Mouse (Mus musculus): ENCODE measurements at regions not wholly inside any gene's neighbourhood (a gene's known extent, or its start where the extent isn't known, plus 50 kb on each side); places are given as distances from the start of the nearest gene placed in this dataset.
"Not testable (repeated sequence)": the region's sequence is repeated elsewhere in the genome, so short reads cannot be mapped to it uniquely, and the experiment has no call there.

DNA sequence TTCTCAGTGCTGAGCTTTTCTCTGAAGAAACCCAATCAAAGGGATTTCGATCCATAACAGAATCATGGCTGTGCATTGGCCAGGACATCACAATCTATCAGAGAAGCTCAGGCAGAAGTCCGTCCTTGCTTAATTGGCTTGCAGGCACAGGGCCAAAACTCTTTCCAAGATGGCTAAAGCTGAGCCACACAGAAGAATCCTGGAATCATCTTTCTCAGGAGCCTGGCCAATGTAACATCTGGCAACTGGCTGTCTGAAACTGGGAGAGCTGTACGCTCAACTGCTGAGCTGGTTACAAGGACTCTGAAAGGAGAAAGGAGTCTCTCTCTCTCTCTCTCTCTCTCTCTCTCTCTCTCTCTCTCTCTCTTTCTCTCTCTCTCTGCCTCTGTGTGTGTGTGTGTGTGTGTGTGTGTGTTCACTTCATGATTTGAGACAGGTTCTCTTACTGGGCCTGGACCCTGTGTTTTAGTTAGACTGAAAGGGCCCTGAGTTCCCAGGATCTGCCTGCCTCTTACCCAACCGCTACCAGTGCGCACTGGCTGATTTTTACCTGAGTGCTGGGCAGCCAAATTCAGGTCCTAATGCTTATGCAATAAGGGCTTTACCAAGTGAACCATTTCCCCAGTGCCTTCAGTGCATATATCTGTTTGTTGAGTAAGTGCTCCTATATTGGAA is 333.3 kb upstream of the Cwc22 start:
- DNase-seq (ENCODE audit: low spot score) = no peak

DNA sequence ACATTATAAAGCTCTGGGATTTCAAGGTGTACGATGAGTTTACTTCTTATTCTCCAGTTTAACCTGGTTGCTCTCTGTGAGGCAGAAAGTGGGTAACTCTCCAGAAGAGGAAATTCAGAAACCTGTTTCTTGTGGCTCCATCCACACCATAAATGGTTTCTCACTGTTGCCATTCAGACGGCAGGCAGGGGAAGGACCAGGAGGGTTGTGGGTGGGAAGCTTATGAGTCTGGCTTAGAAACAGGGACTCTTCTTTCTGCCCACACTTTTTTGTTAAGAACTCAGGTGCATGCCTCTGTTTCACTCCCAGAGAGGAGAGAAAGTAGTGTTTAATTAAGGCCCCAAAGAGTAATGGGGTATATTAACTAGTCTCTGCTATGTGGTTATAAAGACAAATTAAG is 332.5 kb upstream of the Cwc22 start:
- DNase-seq (ENCODE audit: low spot score) = no peak

DNA sequence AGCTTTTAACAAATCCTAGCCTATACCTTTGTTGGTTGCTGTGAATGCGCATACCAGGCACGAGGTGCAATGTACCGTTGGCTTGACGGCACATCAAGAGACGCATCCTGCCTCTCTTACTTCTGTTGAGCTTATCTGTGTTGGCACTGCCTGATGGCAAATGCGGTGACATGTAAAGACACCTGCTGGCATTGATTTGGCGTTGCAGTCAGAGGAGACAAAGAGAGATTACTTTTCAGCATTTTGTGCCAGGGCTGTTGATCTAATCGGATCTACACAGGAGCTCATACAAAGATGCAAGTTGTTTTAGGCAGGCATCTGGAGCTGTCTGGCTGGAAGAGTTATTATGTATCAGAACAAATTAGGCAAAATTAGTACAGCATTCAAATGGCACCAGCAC is 331.5 kb upstream of the Cwc22 start:
- DNase-seq (ENCODE audit: low spot score) = no peak

DNA sequence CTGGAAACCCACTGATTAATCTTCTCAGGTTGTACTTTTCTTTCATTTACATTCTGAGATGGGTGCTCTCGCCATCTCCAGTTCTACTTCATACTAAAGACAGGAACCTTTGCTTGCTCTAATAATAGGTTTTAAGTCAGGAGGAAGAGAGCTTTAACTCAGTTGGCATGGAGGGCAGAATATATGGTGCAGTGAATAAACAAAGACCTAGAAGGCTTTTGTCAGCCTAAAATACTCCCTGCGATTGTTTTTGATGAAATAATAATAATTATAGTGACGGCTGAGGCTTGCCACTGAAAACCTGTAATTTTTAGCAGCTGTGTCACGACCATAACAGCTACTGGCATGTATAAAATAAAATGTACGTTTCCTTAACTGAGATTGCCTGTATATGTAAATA is 327.9 kb upstream of the Cwc22 start:
- DNase-seq (ENCODE audit: low spot score) = no peak

DNA sequence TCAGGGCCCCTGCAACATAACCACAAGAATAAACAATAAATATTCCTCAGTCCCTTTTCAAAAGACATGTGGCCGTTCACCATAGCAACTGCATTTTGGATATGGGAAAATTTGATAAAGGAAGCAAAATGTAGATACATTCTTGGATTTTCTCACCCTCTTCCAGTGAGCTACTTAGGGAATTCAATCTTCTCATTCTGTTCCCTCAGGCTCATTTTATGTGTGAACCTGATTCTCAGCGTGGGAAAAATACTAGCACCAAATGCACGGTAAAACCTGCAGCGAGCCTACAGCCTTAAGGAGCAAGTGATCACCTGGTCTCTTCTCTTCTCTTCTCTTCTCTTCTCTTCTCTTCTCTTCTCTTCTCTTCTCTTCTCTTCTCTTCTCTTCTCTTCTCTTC is 322.5 kb upstream of the Cwc22 start:
- no peak for DNase-seq (ENCODE audit: low spot score)

DNA sequence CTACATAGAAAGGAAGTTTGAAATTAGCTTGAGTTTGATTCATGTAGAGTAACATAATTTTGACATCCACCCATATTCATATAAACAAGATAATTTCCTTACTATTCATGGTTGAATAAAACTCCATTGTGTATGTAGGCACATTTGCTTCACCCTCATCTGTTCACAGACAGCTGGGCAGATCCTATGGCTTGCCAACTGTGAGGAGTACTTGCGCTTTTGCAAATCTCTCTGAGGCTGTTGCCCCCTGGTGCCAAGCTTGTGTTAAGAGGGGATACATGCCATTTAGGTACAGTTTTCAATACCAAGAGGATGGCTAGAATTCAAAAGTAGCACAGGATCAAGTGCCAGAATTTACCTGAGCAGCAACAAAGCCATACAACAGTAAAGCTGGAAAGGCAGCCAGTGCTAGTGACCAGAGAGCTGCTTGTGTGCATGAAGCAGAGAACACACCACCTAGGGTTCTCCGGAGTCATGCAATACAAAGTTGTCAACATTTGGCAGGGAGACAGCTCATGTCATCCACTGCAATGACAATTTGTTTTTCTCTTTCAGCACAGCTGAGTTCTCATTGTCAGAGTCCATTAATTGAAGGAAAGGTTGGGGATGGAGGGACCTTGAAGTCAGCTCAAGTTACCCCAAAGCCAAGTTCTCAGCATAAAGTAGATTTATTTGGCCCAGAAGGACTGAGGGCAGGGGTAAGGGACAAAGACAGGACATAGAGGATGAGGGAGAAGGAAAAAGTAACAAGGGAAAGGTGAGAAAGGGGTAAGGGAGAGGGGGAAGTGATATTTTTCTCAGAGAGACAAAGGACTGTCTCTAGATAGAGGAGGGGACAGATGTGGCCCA is 321.6 kb upstream of the Cwc22 start:
- DNase-seq (ENCODE audit: low spot score) = no peak

DNA sequence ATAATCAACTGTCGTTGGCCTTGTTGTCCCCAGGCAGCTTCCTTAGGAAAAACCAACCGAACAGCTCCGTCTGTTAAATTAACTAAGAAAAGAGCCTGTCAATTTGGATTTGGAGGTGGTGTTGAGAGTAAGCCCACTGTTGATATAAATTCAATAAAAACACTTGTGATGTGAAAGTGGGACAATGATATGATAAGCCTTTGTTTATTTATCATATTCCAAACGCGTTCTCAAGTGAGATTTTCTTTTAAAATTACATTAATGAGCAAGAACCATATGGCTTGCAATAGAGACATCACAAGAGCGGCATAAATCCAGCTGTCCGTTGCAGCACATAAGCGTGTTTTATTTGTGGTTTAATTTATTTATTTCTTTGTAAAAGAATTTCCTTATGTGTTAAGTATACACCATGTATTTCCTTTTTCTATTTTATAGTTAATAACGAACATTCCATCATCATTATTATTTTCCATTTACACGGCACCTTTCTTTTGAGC is 307.5 kb upstream of the Cwc22 start:
- DNase-seq (ENCODE audit: low spot score) = no peak

DNA sequence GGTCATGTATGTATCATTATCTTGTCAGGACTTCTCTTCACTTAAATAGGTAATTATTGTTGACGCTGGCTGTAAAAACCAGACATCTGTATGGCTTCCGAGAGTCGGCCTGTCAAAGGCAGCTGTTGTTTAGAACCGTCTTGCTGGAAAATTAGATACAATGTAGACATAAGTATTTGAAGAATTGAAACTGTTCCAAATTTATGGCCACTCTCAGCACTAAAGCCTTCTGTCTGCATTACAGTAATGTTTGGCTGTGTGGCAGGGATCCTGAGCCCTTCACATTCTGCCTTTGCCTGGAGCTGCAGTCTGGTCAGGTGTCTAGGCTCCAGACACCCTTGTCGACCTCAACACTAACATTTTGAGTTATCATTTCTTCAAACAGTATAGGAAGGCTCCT is 300.2 kb upstream of the Cwc22 start:
- no peak for DNase-seq (ENCODE audit: low spot score)

DNA sequence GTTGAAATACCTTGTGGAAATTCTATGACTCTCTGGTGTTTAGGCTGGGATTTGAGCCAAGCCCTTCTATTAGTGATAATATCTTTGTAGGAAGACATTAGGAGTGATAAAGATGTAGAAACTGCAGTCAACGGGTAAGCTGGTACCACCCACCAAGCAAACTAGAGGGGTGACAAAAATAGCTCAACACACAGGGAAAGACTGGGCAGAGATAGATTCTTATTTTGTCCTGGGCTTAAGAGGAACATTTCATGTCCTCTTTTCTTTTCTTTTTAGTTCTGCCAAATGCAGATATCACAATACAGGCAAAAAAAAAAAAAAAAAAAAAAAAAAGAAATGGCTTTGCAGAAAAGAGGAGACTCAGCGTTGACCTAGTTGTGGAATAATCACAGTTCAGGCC is 294.1 kb upstream of the Cwc22 start:
- no peak for DNase-seq (ENCODE audit: low spot score)

DNA sequence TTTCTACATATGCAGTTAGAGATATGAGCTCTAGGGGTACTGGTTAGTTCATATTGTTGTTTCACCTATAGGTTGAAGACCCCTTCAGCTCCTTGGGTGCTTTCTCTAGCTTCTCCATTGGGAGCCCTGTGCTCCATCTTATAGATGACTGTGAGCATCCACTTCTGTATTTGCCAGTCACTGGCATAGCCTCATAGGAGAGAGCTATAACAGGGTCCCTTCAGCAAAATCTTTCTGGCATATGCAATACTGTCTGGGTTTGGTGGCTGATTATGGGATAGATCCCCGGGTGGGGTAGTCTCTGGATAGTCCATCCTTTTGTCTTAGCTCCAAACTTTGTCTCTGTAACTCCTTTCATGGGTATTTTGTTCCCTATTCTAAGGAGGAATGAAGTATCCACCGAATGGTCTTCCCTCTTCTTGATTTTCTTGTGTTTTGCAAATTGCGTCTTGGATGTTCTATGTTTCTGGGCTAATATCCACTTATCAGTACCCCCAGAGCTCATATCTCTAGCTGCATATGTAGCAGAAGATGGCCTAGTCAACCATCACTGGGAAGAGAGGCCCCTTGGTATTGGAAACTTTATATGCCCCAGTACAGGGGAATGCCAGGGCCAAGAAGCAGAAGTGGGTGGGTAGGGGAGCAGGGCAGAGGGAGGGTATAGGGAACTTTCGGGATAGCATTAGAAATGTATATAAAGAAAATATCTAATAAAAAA is 279.4 kb upstream of the Cwc22 start:
- DNase-seq (ENCODE audit: low spot score) = not testable (repeated sequence)

DNA sequence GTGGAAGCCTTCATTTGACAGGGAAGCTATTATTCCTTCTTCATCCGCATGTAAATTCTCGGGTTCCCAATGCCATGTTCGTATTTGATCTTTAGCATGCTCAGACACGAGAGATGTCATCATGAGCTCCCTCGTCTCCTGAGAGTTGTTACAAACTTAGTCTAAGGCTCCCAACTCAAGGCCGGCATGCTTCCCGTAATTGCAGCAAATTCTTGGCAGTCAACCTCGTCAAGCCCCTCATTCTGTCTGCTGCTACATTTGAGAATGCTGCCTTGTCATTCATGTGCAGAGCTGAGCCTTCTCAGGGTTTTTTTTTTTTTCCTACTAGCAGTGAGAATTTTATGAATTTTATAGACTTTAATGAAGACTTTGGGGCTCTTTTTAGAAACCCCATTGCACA is 268.3 kb upstream of the Cwc22 start:
- no peak for DNase-seq (ENCODE audit: low spot score)

DNA sequence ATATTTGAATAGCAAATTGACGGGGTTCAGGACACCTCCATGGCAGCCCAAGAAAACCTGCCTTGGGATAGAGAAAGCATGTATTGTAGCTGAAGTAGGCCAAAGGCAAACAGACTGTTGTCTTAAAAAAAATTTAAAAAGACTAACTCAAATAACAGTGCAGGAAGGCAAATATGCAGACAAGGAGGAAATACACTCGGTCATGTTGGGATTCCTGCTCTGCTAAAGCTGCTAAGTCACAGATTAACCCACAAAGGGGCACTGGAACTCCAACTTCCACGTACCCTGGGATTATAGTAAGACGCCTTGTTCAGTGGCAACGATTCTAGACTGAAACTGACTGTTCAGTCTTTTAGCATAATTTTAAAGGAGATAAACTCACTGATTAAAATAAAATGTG is 258.9 kb upstream of the Cwc22 start:
- no peak for DNase-seq (ENCODE audit: low spot score)

DNA sequence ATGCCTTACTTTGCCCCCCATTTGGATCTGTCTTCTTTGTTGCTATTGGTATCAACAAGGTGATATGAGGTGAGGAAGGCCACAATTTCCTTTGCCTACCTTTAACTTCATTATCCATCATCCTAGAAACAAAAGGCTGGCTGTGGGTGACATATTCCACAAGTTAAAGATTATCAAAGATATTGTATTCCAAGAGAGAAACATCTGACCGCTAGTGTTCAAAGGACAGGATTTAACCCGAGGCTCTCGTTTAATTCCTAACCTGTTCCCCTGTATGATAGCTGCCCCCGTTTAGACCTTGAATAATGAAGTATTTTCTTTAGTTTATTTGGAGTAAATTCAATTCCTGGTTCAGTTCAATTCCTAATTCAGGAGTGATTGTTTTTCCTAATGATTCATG is 249.8 kb upstream of the Cwc22 start:
- DNase-seq (ENCODE audit: low spot score) = no peak

DNA sequence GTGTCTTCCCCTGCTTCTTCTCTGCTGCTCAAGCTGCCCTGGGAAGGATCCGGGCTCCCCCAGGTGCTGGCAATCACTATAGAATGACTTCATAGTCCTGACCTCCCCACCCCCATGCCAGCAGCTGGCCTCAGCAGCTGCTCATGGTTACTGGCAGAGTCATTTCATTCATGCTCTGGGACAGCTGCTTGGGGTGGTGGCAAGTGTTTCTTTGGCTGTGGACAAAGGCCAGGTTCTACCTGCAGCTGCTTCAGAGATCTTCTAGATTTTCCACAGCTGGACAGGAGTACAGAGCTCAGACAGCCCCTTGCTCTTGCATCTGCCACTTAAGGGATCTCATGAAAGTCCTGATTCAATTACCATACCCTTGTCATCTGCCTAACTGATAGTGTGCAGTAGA is 243.4 kb upstream of the Cwc22 start:
- DNase-seq (ENCODE audit: low spot score) = no peak

DNA sequence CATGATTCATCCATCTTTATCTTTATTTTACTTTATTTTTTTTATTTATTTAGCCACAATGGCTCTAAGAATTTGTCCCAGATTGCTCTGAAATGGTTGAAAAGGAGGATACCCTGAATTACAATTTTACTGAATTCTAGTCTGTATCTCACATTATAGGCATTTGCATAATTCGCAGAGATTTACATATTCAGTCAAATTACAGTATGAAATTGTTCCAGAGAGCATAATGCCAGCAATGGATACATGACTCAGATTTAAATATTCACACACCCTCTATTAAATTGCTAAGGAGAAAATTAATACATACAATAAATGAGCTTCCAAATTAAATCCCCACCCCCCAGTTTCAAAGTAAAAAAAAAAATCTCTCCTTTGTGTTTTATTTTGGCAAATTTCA is 238.8 kb upstream of the Cwc22 start:
- DNase-seq (ENCODE audit: low spot score) = no peak

DNA sequence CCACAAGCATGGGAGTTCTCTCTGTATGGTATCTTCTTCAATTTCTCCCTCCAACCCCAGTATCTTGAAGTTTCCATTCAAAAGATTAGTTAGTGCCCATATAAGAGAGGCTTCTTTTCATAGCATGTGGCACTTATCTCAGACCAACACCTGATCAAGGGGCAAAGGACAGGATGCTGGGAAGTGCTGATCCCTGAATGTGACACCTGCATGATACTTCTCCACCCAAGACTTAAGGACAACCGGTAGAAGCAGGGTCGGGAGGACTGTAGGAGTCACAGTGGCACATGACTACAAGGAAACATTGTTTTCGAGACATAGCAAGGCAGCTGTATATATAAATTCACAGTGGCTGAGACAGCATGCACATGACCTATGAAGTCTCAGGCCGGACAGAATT is 227.6 kb upstream of the Cwc22 start:
- no peak for DNase-seq (ENCODE audit: low spot score)

DNA sequence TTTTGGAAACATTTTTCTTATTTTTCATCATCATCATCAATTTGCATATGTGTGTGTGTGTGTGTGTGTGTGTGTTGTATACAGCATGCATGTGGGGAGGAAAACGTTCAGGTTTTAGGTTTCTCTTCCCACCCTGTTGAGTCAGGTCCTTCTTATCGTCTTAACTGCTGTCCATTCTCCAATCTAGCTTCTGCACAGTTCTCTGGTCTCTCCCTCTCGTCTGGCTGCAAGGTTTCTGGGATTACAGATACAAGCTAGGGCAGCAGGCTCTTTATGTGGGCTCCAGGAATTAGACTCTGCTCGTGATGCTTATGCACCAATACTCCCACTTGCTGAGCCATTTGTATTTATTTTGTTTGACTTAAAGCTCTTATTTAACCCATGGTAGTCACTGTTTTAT is 226.6 kb upstream of the Cwc22 start:
- DNase-seq (ENCODE audit: low spot score) = no peak

DNA sequence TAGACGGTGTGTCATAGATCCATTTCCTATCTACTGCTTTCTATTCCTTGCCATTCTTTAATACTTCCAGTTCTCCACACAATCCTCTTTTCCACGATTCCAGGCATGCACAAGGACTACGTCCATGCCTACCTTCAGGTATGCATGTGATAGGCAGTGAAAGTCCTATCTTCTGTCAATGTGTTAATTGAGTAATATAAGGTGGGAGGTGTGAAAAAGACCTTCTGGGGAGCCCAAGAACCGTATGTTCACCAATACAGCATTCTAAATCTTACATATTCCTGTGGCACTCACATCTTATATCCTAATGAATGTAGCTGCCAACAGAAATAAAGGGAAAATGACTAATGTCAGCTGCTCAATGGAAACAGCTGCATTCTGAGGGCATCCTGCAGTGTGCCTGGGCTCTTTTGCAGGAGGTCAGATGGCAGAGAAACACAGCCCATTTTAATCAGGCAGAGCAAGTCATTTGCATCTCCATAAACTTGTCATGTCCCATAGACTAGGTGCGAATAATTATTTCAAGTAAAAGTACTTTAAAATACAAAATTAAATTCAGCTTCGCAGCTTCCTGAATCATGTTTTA is 224.1 kb upstream of the Cwc22 start:
- DNase-seq (ENCODE audit: low spot score) = no peak

DNA sequence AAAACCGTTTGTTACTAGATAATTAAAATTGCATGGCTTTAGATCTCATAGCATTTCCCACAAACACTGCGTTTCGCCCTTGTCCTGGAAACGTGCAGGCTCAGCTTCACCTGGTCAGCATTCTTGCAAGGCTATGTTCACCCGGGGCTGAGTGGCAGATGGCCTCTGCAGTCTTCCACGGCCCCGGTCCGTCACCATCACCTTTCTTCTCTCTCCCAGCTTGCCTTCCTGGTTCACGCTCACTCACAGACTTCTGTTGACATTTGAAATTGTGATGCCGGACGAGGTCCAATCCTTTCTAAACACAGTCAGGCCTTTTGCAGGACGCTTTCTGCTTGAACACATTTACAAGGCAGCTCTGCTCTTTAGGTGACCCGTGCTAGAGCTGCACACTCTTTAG is 219.3 kb upstream of the Cwc22 start:
- no peak for DNase-seq (ENCODE audit: low spot score)

DNA sequence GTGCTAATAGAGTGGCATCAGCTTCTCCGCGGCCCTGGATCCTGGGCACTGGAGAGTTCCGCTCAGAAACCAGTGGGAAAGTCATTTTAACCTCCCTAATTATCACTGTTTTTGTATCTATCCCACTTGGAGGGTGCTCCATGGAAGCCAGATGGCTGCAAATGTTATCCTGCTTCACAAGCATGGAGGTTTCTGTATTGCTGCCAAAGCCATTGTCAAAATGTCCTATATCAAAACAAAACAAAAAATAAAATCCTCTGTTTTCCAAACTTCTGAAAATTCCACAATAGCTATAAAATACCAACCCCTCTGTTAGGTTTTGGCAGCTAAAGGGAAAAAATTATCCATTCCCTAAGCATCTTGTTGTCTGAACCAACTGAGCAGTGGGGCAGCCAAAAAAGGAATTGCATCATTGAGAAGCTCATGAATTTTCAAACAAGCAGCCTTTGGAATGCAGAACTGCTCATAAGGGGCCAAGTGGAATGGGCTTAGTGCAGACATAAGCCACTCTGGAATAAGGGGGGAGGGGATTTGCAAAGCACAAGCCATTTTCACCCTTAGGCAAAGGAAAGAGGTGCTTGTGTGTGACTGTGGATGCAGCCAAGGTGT is 213.8 kb upstream of the Cwc22 start:
- DNase-seq (ENCODE audit: low spot score) = peak; percentile 14

DNA sequence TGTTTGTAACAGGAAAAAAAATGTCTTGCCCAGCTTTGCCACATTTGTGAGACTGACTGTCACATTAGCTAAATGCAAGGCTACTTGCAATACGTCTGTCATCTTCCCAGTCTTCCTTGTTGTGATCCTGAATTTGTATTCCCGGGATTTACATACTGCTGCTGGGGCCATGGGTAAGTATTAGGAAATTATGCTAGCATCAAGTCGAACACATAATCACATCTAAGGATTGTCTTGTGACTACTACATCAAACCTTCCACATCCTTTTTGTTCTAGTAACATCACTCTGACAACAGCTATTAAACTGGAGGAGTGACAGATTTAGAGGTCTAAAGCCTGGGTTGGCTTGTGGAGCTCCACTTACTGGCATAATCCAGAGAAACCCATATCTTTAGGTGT is 164.2 kb upstream of the Cwc22 start:
- no peak for DNase-seq (ENCODE audit: low spot score)

DNA sequence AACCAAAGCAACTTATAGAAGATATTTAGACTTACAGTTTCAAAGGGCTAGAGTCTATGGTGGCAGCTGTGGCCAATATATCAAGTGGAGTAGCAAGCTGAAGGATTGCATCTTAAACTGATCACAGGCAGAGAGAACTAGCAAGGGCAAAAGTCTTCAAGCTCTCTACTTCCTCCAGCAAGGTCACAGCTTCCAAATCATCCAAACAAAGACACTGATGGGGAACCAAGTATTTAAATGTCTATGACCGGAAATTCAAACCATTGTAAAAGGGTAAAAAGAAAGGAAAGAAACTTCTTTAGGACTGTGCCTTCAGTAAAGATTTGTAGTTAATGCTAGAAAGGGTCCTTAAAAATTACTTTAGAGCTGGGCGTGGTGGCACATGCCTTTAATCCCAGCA is 149.4 kb upstream of the Cwc22 start:
- no peak for DNase-seq (ENCODE audit: low spot score)

Measured in left cerebral cortex, adult 11 months (tissue).